Mouse (Mus musculus) embryonic fibroblast, embryonic 13.5 days (primary cell): ENCODE measurements around the gene Sprr2a2.

ENCODE experiments used
- CTCF ChIP-seq: IDR thresholded peaks from 2 replicates; pipeline ENCODE4 v1.5.1; 2011; ENCODE audit warnings: mild to moderate bottlenecking, control low read depth, low read length, moderate library complexity, borderline replicate concordance; ENCODE audit not compliant: insufficient read depth
- POLR2A ChIP-seq: IDR thresholded peaks from 2 replicates; pipeline ENCODE4 v1.6.1; 2011; ENCODE audit warnings: low read depth, mild to moderate bottlenecking, control low read depth, low read length, moderate library complexity

GRCm38 (mm10) chr3:92169847-92170246 is 45.9 kb upstream of the Sprr2a2 start:
- no peak for TF ChIP-seq CTCF
- no peak for TF ChIP-seq POLR2A
